Mouse (Mus musculus): Measurements from ENCODE around the gene Gm10309.

DNA sequence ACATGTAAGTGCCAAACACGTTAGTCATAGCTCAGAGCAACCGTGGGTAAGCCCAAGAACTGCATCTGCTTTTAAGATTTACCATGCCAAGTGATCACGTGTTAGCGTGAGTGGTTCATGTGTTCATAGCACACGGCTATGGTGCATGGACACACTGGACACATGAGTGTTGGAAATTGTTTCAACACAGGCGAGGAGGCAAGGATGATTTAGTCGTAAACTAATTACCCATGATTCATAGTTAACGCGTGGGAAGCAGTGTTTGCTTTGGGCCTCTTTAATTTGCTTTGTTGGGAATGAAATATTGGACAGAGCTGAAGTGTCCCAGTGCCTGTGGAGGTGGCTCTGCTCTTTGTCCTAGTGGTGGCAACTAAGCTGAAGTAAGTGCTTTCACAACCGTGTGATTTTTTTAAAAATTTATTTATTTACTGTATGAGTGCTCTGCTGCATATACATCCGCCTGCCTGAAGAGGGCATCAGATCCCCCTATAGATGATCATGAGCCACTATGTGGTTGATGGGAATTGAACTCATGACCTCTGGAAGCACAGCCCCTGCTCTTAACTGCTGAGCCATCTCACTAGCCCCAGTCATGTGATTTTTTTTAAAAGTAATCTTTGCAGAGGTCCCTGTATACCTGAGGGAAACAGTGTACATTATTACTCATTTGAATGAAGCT, 46.6 kb downstream of the Gm10309 start:
- no peak for TF ChIP-seq CTCF (IDR thresholded peaks at IDR 0.05; ENCODE audit: low read depth, low read length)
- no peak for TF ChIP-seq POLR2A (IDR thresholded peaks at IDR 0.05; ENCODE audit: extremely low read depth, insufficient read depth, low read length)

Data from liver, adult 2 months (tissue).